Mouse (Mus musculus) 3T3-L1 (cell line): ENCODE data around the gene Fam210b.

ENCODE experiments used
- DNase-seq: peaks from one replicate; pipeline ENCODE4 v3.0.0-alpha.2; 2015; ENCODE audit warnings: low read depth, low spot score

Gene Fam210b

DNA sequence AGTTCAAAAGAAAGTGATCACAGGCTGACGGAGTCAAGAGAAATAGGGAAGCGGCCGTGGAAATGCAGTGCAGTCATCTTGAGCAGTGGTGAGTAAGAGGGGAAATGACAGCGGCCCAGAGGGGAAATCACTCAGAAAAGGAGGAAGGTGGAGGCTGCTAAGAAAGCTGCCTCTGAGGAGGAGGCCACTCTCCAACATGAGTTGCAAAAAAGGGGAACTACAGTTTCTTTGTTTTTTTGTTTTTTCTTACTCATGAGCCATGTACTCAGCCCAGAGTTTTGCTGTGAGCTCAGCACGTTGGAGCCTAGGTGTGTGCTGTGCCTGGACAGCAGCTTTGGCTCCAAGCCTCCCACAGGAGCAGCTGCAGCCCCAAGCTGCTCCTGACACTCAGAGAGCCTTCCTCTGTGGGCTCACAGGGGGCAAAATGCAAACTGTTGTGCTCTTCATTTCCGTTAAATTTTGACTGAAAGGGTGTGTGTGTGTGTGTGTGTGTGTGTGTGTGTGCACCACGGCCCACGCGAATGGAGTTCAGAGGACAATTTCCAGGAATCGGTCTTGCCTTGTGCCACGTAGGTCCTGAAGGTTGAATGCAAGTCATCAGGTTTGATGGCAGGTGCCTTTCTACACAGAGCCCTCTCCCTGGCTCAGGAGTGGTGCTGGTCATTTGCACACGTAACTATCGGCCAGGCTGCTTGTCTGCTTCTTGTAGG lies 55.9 kb downstream of the Fam210b start:
- no peak for DNase-seq

DNA sequence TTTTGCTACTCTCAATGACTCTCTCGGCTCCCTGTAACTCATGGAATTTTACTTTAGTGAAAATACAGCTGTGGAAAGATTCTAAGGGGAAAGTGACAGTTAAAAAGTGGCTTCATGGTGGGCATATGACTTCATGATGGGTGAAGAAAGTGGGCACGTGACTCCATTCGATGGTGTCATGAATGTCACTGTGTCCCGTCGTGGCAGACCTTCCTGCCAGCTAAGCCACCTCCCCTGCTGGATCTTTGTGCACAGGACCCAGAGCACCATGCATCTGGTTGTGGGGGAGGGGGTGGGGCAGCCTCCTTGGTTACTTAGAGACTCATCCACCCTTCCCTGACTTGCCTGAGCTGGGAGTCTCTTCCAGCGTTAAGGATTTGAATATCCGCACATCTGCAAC lies 58.9 kb downstream of the Fam210b start:
- DNase-seq = no peak

DNA sequence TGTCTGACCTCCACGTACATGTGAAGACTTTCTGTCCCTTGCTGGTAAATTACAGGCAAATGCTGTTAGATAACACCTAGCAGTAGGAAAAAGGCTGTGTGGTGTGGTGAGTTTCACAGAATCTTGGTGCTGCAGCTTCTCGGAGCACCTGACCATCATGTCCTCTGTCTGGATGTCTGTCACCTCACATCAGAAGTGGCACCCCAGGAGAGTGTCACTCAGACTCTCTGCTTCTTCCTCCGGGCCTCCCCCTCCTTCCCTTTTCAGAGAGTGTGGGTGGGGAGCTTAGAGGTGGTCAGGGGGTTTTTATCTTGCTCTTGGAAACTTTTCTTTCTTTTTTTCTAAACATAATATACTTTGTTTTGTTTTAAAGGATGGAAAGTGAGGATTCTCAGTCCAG lies 59.6 kb downstream of the Fam210b start:
- DNase-seq = no peak
